Mouse (Mus musculus) lung, postnatal 0 days (tissue): ENCODE data around the gene Spag17.

Experiments used
- CTCF ChIP-seq: IDR thresholded peaks from 2 replicates; pipeline ENCODE4 v1.5.1; 2016; ENCODE audit warnings: antibody characterized with exemption, mild to moderate bottlenecking
- EP300 ChIP-seq: IDR thresholded peaks from 2 replicates; pipeline ENCODE4 v1.6.1; 2016; ENCODE audit warnings: antibody characterized with exemption, mild to moderate bottlenecking, control low read depth

GRCm38 (mm10) chr3:99959805-99960485, 74.7 kb downstream of the Spag17 start:
- TF ChIP-seq EP300: no peak
- no peak for TF ChIP-seq CTCF
